Mouse (Mus musculus): ENCODE data around the gene Cfap97d1. TPM values are rescaled to one million over a fixed set of nuclear protein-coding genes. Genes with fewer than 3 reads are reported as not detected.

Gene Cfap97d1
- total RNA-seq, 1 experiment from 2014 or later: not detected

DNA sequence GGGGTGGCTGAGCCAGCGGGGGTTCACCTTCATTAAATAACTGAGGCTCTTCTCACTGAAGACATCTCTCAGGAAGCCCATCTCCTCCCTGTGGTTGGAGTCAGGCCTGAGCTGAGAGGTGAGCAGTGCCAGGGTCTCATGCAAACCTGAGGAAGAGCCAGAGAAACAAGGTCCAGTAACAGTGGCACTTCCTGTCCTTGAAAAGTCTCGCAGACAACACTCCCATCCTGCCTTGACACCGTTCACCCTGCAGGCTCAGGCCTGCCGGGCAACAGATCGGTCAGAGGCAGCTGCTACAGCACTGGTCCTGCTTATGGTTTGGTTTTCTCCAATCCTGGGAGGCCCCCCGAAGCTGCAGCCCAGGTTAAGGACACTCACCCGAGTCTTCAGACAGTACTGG is 41.3 kb downstream of the Cfap97d1 start:
- ATAC-seq (replicated peaks in 1 of 2; ENCODE audit: insufficient read depth in 1 of 2, low FRiP score in 2 of 2, low TSS enrichment in 1 of 2, low read depth in 1 of 2, poor library complexity in 2 of 2, severe bottlenecking in 2 of 2): no peak

- no peak for ATAC-seq (replicated peaks in 1 of 2; ENCODE audit: insufficient read depth in 1 of 2, low FRiP score in 2 of 2, low TSS enrichment in 1 of 2, low read depth in 1 of 2, poor library complexity in 2 of 2, severe bottlenecking in 2 of 2)
Observed at GRCm38 (mm10) chr11:102025991-102026660, 42.0 kb downstream of the Cfap97d1 start.

DNA sequence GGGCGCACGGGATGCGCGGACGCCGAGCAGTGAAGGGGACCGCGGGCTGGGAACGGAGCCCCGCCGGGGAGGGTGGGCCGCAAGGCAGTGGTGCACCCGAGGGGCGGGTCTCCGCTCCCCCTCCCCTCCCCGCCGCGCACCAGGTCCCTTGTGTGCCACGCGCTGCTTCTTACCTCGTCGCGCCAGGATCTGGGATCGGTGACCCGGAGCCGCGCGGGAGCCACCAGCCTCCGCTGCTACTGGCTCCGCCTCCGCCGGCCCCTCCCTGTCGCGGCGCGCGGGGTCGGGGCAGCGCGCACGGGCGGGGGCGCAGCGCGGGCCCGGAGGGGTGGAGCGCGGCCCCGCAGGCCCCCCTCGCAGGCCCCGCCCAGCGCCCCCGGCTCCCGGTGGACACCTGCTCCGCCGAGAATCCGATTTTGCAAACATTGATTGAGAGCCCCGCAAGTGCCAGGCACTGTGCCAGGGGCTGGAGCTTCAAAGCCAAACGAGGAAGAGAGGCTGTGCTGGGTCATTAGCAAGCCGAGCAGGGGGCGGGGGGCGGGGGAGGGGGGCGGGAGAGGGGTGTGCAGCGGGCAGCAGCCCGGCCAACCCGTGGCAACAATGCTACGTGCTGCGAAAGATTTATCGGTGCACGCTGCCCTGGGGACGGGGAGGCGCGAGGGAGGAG is 42.7 kb downstream of the Cfap97d1 start:
- ATAC-seq (replicated peaks in 1 of 2; ENCODE audit: insufficient read depth in 1 of 2, low FRiP score in 2 of 2, low TSS enrichment in 1 of 2, low read depth in 1 of 2, poor library complexity in 2 of 2, severe bottlenecking in 2 of 2): peak; percentile 61 to 76; a peak in 3 of 4 replicates

GRCm38 (mm10) chr11:102027361-102028017 is 43.4 kb downstream of the Cfap97d1 start:
- 0 out of 4 replicates have a peak, but pooled peaks of 1 of the 2 experiments have one; percentile 18 for ATAC-seq (replicated peaks in 1 of 2; ENCODE audit: insufficient read depth in 1 of 2, low FRiP score in 2 of 2, low TSS enrichment in 1 of 2, low read depth in 1 of 2, poor library complexity in 2 of 2, severe bottlenecking in 2 of 2)

DNA sequence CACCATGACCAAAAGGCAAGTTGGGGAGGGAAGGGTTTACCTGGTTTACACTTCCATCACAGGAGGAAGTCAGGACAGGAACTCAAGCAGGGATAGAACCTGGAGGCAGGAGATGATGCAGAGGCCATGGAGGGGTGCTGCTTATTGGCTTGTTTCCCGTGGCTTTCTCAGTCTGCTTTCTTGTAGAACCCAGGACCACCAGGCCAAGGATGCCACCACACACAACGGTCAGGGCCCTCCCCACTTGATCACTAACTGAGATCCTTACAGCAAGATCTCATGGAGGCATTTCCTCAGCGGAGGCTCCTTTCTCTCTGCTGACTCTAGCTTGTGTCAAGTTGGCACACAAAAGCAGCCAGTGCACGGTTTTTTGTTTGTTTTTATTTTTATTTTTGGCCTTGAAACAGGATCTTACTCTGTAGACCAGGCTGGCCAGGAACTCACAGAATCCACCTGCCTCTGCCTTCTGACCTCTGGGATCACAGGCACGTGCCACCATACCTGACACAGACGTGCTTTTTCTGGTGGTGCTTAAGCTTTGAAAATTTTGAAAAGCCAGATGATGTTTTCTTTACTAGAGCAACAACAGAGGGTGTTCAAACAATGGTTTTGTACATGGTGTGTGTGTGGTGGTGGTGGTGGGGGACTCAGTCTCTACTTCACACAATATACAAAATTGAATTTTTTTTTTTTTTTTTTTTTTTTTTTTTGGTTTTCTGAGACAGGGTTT is 44.2 kb downstream of the Cfap97d1 start, which contains the start of gene Mpp3:
Gene Mpp3 (minus strand): TSS at position 375 of the 730 bp plus-strand sequence.
- no peak for ATAC-seq (replicated peaks in 1 of 2; ENCODE audit: insufficient read depth in 1 of 2, low FRiP score in 2 of 2, low TSS enrichment in 1 of 2, low read depth in 1 of 2, poor library complexity in 2 of 2, severe bottlenecking in 2 of 2)

DNA sequence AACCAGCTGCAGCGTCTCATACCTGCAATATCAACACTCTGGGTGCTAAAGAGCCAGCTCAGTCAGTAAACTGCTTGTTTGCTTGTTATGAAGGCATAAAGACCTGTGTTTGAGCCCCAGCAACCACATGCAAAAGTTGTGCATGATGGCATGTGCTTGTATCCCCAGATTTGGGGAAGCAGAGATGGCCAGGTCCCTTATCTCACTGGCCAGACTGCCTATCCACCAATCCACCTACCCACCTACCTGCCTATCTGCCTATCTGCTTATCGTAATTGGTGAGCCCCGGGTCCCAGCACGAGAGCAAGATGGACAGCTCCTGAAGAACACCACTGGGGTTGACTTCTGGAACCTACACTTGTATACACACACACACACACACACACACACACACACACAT is 45.2 kb downstream of the Cfap97d1 start:
- ATAC-seq (replicated peaks in 1 of 2; ENCODE audit: insufficient read depth in 1 of 2, low FRiP score in 2 of 2, low TSS enrichment in 1 of 2, low read depth in 1 of 2, poor library complexity in 2 of 2, severe bottlenecking in 2 of 2): no peak

GRCm38 (mm10) chr11:102029966-102030365 is 45.9 kb downstream of the Cfap97d1 start:
- no peak for ATAC-seq (replicated peaks in 1 of 2; ENCODE audit: insufficient read depth in 1 of 2, low FRiP score in 2 of 2, low TSS enrichment in 1 of 2, low read depth in 1 of 2, poor library complexity in 2 of 2, severe bottlenecking in 2 of 2)

- no peak for ATAC-seq (replicated peaks in 1 of 2; ENCODE audit: insufficient read depth in 1 of 2, low FRiP score in 2 of 2, low TSS enrichment in 1 of 2, low read depth in 1 of 2, poor library complexity in 2 of 2, severe bottlenecking in 2 of 2)
Observed at GRCm38 (mm10) chr11:102031149-102031548, 47.1 kb downstream of the Cfap97d1 start.

GRCm38 (mm10) chr11:102033055-102033591 is 49.0 kb downstream of the Cfap97d1 start:
- no peak for ATAC-seq (replicated peaks in 1 of 2; ENCODE audit: insufficient read depth in 1 of 2, low FRiP score in 2 of 2, low TSS enrichment in 1 of 2, low read depth in 1 of 2, poor library complexity in 2 of 2, severe bottlenecking in 2 of 2)

DNA sequence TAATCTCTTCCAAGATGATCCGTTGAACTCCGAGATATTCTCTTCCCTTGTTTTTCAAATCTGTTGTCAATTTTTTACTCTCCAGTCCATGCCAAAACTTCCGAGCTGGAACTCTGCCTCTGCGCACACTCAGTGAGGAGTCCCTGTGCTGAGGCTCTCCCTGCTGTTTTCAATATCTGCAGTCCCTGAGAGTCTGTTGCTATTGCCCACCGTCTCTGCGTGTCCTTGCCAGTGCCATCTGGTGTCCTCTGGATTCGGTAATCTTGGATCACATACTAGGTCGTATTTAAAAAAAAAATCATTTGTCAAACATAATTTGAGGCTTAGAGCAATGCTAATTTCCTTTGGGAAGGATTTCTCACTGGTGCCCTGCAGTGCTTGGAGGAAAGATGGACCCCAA is 50.8 kb downstream of the Cfap97d1 start:
- ATAC-seq (replicated peaks in 1 of 2; ENCODE audit: insufficient read depth in 1 of 2, low FRiP score in 2 of 2, low TSS enrichment in 1 of 2, low read depth in 1 of 2, poor library complexity in 2 of 2, severe bottlenecking in 2 of 2): no peak

- ATAC-seq (replicated peaks in 1 of 2; ENCODE audit: insufficient read depth in 1 of 2, low FRiP score in 2 of 2, low TSS enrichment in 1 of 2, low read depth in 1 of 2, poor library complexity in 2 of 2, severe bottlenecking in 2 of 2): no peak
Observed at GRCm38 (mm10) chr11:102035456-102035960, 51.4 kb downstream of the Cfap97d1 start.

GRCm38 (mm10) chr11:102036336-102036735 is 52.3 kb downstream of the Cfap97d1 start:
- ATAC-seq (replicated peaks in 1 of 2; ENCODE audit: insufficient read depth in 1 of 2, low FRiP score in 2 of 2, low TSS enrichment in 1 of 2, low read depth in 1 of 2, poor library complexity in 2 of 2, severe bottlenecking in 2 of 2): no peak

DNA sequence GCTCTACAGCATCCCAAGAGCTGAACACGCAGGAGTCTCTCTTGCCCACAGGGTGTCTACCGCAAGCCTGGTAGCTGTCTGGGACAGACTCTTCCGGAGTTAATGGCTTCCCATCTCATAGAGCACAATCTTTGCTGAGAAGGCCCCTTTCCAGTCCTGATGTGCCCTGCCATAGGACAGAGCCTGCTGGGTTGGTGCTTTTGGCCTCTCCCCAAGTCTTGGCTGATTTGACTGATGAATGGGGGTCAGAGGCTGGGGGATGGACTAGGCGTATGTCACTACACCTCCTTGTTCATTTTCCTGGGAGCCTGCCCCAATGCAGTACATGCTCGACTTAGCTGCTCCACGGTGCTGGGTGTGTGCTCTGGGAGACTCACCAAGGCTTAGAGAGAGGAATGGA is 53.7 kb downstream of the Cfap97d1 start:
- ATAC-seq (replicated peaks in 1 of 2; ENCODE audit: insufficient read depth in 1 of 2, low FRiP score in 2 of 2, low TSS enrichment in 1 of 2, low read depth in 1 of 2, poor library complexity in 2 of 2, severe bottlenecking in 2 of 2): no peak

DNA sequence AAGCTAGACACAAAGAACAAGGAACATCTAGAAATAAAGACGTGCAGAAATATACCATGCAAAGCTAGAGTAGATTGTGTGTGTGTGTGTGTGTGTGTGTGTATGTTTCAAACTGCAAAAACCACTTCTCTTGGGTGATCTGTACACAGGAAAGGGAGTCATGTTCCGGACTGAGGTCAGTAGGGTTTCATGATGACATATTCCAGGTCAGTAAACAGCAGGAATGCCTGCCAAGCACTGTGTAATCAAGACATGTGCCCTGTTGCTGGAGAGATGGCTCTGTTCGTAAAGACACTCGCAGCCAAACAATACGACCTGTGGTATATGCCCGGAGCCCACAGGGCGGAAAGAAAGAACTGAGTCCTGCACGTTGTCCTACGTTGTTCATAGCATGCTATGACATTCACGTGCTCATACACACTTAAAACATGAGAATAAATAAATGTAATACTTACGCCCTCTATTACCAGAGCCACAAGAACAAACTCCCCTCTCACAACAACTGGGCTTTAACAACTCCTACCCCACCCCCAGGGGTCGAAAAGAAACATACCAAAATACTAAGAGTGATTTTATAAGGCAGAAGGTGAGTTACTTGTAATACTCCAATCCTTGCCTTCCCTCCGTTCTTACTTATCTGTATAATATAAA is 55.5 kb downstream of the Cfap97d1 start:
- no peak for ATAC-seq (replicated peaks in 1 of 2; ENCODE audit: insufficient read depth in 1 of 2, low FRiP score in 2 of 2, low TSS enrichment in 1 of 2, low read depth in 1 of 2, poor library complexity in 2 of 2, severe bottlenecking in 2 of 2)

DNA sequence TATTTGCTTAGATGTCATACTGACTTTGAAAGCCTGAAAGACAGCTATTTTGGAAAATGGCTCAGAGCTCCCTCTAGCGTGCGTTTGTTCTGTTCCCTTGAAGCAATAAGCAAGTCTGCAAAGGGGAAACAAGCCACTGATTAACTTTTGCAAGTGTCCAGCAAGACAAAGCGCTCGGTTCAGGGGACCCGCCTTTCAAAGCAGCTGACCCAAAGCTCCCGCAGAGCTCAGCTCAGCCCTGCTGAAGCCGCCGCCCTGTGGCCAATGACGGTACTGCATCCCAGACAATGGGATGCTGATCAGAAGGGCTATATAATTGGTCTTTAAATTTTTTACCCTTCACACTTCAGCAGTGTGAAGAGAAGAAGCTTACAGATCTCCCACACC is 56.1 kb downstream of the Cfap97d1 start:
- peak; percentile 74 to 85 for ATAC-seq (replicated peaks in 1 of 2; ENCODE audit: insufficient read depth in 1 of 2, low FRiP score in 2 of 2, low TSS enrichment in 1 of 2, low read depth in 1 of 2, poor library complexity in 2 of 2, severe bottlenecking in 2 of 2)

DNA sequence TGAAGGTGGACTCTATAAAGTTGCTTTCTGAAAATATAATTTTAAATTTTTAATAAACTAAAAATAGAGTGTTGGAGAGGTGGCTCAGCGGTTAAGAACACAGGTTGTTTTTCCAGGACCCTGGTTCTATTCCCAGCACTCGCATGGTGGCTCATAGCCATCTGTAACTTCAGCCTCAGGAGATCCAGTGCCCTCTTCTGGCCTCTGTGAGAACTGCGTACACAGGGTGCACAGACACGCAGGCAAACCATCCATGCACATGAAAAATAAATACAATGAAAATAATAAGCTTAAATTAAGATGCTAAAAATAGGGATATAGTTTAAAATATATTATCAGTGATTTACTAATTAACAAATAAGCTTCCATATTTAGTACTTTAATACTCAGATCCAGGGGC is 56.6 kb downstream of the Cfap97d1 start:
- no peak for ATAC-seq (replicated peaks in 1 of 2; ENCODE audit: insufficient read depth in 1 of 2, low FRiP score in 2 of 2, low TSS enrichment in 1 of 2, low read depth in 1 of 2, poor library complexity in 2 of 2, severe bottlenecking in 2 of 2)

Data from hematopoietic stem cell, adult 5-6 weeks (primary cell).